Mouse (Mus musculus) stomach, postnatal 0 days (tissue): ENCODE results near the gene Rab1b.

Experiments
- CTCF ChIP-seq: IDR thresholded peaks from 2 replicates; pipeline ENCODE4 v1.5.1; 2016; ENCODE audit warnings: antibody characterized with exemption, low read depth, mild to moderate bottlenecking, moderate library complexity
- EP300 ChIP-seq: optimal IDR thresholded peaks from 2 replicates; pipeline ENCODE3; 2016; ENCODE audit warnings: antibody characterized with exemption

- TF ChIP-seq CTCF (no peak), EP300 (no peak)
Measured at GRCm38 (mm10) chr19:5083961-5084833, 22.7 kb downstream of the Rab1b start.
